17 mouse cellular contexts compared by ENCODE assay signal in the genomic region with DNA sequence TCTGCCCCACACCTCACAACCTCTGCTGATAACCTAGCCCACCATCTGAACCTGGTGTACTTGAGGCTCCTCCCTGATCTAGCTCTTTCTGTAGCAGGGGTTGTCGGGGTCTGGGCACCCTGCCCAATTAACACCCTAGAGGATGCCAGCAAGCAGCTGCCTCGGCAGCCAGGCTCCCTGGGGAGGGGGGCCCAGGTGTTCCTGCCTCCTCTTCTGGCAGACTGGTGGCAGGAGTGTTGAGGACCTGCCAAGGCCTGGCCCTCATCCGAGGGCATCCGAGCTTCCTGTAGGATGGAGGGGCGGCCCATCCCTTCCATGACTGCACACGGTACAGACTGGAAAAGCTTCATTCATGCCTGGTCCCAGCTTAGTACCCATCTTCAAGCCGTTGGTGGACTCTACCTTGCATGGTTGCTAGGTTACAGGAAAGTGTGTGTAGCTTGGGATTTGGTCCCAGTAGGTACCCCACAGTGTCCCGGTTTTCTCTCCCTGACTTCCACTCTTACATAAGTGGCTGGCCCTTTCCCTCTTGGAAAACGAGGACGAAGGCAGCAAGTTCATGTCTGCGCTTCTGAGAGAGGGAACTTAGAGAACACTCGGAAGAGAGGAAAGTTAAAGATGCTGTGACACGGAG. TPM values are rescaled to one million over a fixed set of nuclear protein-coding genes. Genes with fewer than 3 reads are reported as not detected.
DNase-seq lines count a peak whose midpoint lies in the region; ATAC-seq and TF ChIP-seq lines count a peak whose summit lies in the region.
"Had no signal": no experiment of that assay in that cellular context is flagged by ENCODE, and none has a peak within 500 bp of the region (broad histone marks: within the 10 kb centered on the region; RNA-seq: fewer than 3 reads in every experiment).

No protein-coding gene starts in this region.

- H3K9me3 ChIP-seq in forebrain, embryonic 14.5 days (replicated peaks; ENCODE audit: control insufficient read depth, low read length) = no peaks in the 10 kb centered on the region
- no peaks in the 10 kb centered on the region for H3K9me3 ChIP-seq in forebrain, embryonic 10.5 days
- H3K9me3 ChIP-seq in hindbrain, embryonic 13.5 days = no peaks in the 10 kb centered on the region
- no peaks in the 10 kb centered on the region for H3K9me3 ChIP-seq in hindbrain, embryonic 12.5 days (replicated peaks)
- H3K9me3 ChIP-seq in midbrain, postnatal 0 days (ENCODE audit: low read length) = no peaks in the 10 kb centered on the region
- no peaks in the 10 kb centered on the region for H3K9me3 ChIP-seq in midbrain, embryonic 11.5 days (ENCODE audit: control insufficient read depth, low read length)
- no peaks in the 10 kb centered on the region for H3K9me3 ChIP-seq in embryonic facial prominence, embryonic 15.5 days (replicated peaks)
- H3K9me3 ChIP-seq: heart, embryonic 10.5 days had no signal

- no peak overlapping the region for H3K9ac ChIP-seq in forebrain, embryonic 14.5 days (ENCODE audit: low read length)
- no peak overlapping the region for H3K9ac ChIP-seq in hindbrain, embryonic 13.5 days
- no peak overlapping the region for H3K9ac ChIP-seq in hindbrain, embryonic 12.5 days
- H3K9ac ChIP-seq in midbrain, postnatal 0 days (replicated peaks; ENCODE audit: low read length, poor library complexity, severe bottlenecking) = no peak overlapping the region
- no peak overlapping the region for H3K9ac ChIP-seq in midbrain, embryonic 11.5 days (ENCODE audit: low read length)
- no peak overlapping the region for H3K9ac ChIP-seq in embryonic facial prominence, embryonic 15.5 days

- peaks cover 53% of the 10 kb centered on the region for H3K4me1 ChIP-seq in forebrain, embryonic 14.5 days (ENCODE audit: control insufficient read depth, insufficient read depth, low read length)
- peaks cover 35% of the 10 kb centered on the region for H3K4me1 ChIP-seq in forebrain, embryonic 10.5 days
- peaks cover 77% of the 10 kb centered on the region for H3K4me1 ChIP-seq in hindbrain, embryonic 13.5 days (replicated peaks)
- H3K4me1 ChIP-seq in hindbrain, embryonic 12.5 days = peaks cover 47% of the 10 kb centered on the region
- H3K4me1 ChIP-seq in midbrain, postnatal 0 days (ENCODE audit: insufficient read depth, low read length) = peaks cover 8% of the 10 kb centered on the region; the same call in 1 of the 2 replicates
- H3K4me1 ChIP-seq in midbrain, embryonic 11.5 days (ENCODE audit: control insufficient read depth, insufficient read depth, low read length) = peaks cover 14% of the 10 kb centered on the region; the same call in 1 of the 2 replicates
- H3K4me1 ChIP-seq in embryonic facial prominence, embryonic 15.5 days = 0 out of 2 replicates have a peak, but pooled peaks cover 3% of the 10 kb centered on the region

- H3K36me3 ChIP-seq in forebrain, embryonic 14.5 days (ENCODE audit: control insufficient read depth, insufficient read depth, low read length) = no peaks in the 10 kb centered on the region
- H3K36me3 ChIP-seq in forebrain, embryonic 10.5 days (replicated peaks) = no peaks in the 10 kb centered on the region
- no peaks in the 10 kb centered on the region for H3K36me3 ChIP-seq in hindbrain, embryonic 13.5 days
- no peaks in the 10 kb centered on the region for H3K36me3 ChIP-seq in hindbrain, embryonic 12.5 days
- no peaks in the 10 kb centered on the region for H3K36me3 ChIP-seq in midbrain, postnatal 0 days (ENCODE audit: insufficient read depth, low read length)
- H3K36me3 ChIP-seq in midbrain, embryonic 11.5 days (ENCODE audit: control insufficient read depth, insufficient read depth, low read length) = no peaks in the 10 kb centered on the region
- H3K36me3 ChIP-seq in embryonic facial prominence, embryonic 15.5 days = no peaks in the 10 kb centered on the region
- H3K36me3 ChIP-seq: heart, embryonic 10.5 days had no signal

- WGBS in forebrain, embryonic 14.5 days = 63% methylated on average over 13 of the region's 13 CpGs
- WGBS in forebrain, embryonic 10.5 days = 86% methylated on average over 13 of the region's 13 CpGs
- WGBS in hindbrain, embryonic 13.5 days = 67% methylated on average over 13 of the region's 13 CpGs
- WGBS in hindbrain, embryonic 12.5 days = 73% methylated on average over 13 of the region's 13 CpGs
- 71% methylated on average over 13 of the region's 13 CpGs for WGBS in midbrain, postnatal 0 days
- WGBS in midbrain, embryonic 11.5 days = 82% methylated on average over 13 of the region's 13 CpGs
- WGBS in embryonic facial prominence, embryonic 15.5 days = 80% methylated on average over 13 of the region's 13 CpGs

- no peak overlapping the region for H3K27ac ChIP-seq in forebrain, embryonic 14.5 days (ENCODE audit: low read depth, low read length)
- H3K27ac ChIP-seq in forebrain, embryonic 10.5 days = no peak overlapping the region
- H3K27ac ChIP-seq in hindbrain, embryonic 13.5 days = peak overlapping the region; percentile 30; the same call in 1 of the 2 replicates
- H3K27ac ChIP-seq in hindbrain, embryonic 12.5 days = no peak overlapping the region
- H3K27ac ChIP-seq in midbrain, postnatal 0 days (ENCODE audit: low read depth, low read length) = no peak overlapping the region
- H3K27ac ChIP-seq in midbrain, embryonic 11.5 days (ENCODE audit: low read depth, low read length) = no peak overlapping the region
- H3K27ac ChIP-seq in embryonic facial prominence, embryonic 15.5 days (replicated peaks) = no peak overlapping the region
- H3K27ac ChIP-seq: heart, embryonic 10.5 days had no signal

- no peak overlapping the region for H3K4me2 ChIP-seq in forebrain, embryonic 14.5 days (ENCODE audit: low read length)
- H3K4me2 ChIP-seq in hindbrain, embryonic 13.5 days = no peak overlapping the region
- no peak overlapping the region for H3K4me2 ChIP-seq in hindbrain, embryonic 12.5 days (replicated peaks)
- no peak overlapping the region for H3K4me2 ChIP-seq in midbrain, postnatal 0 days (ENCODE audit: low read depth, low read length, poor library complexity, severe bottlenecking)
- H3K4me2 ChIP-seq in midbrain, embryonic 11.5 days = no peak overlapping the region
- no peak overlapping the region for H3K4me2 ChIP-seq in embryonic facial prominence, embryonic 15.5 days (replicated peaks)
- H3K4me2 ChIP-seq: liver, embryonic 11.5 days had no signal

- no peak for TF ChIP-seq CTCF in midbrain, postnatal 0 days (IDR thresholded peaks at IDR 0.05)

- ATAC-seq in forebrain, embryonic 14.5 days = peak; percentile 33
- ATAC-seq in hindbrain, embryonic 13.5 days (ENCODE audit: low FRiP score) = no peak
- no peak for ATAC-seq in hindbrain, embryonic 12.5 days (ENCODE audit: low FRiP score)
- no peak for ATAC-seq in midbrain, postnatal 0 days (ENCODE audit: low FRiP score)
- ATAC-seq in midbrain, embryonic 11.5 days (ENCODE audit: low FRiP score) = no peak
- ATAC-seq in embryonic facial prominence, embryonic 15.5 days (ENCODE audit: insufficient number of reproducible peaks, low FRiP score, low TSS enrichment, low read depth) = peak; percentile 41; the same call in 1 of the 2 replicates
- ATAC-seq: midbrain, embryonic 16.5 days had no signal

- H3K27me3 ChIP-seq in forebrain, embryonic 14.5 days (replicated peaks; ENCODE audit: control insufficient read depth, insufficient read depth, low read length) = no peaks in the 10 kb centered on the region
- H3K27me3 ChIP-seq in forebrain, embryonic 10.5 days (ENCODE audit: poor library complexity, severe bottlenecking) = peaks cover 20% of the 10 kb centered on the region
- H3K27me3 ChIP-seq in hindbrain, embryonic 13.5 days = peaks cover 17% of the 10 kb centered on the region; the same call in 1 of the 2 replicates
- peaks cover 5% of the 10 kb centered on the region for H3K27me3 ChIP-seq in hindbrain, embryonic 12.5 days
- H3K27me3 ChIP-seq in midbrain, postnatal 0 days (ENCODE audit: insufficient read depth, low read length) = no peaks in the 10 kb centered on the region
- no peaks in the 10 kb centered on the region for H3K27me3 ChIP-seq in midbrain, embryonic 11.5 days (ENCODE audit: control insufficient read depth, insufficient read depth, low read length)
- H3K27me3 ChIP-seq in embryonic facial prominence, embryonic 15.5 days = no peaks in the 10 kb centered on the region

- H3K4me3 ChIP-seq in forebrain, embryonic 14.5 days (ENCODE audit: low read depth, low read length) = no peak overlapping the region
- no peak overlapping the region for H3K4me3 ChIP-seq in forebrain, embryonic 10.5 days
- H3K4me3 ChIP-seq in hindbrain, embryonic 13.5 days = no peak overlapping the region
- no peak overlapping the region for H3K4me3 ChIP-seq in hindbrain, embryonic 12.5 days
- H3K4me3 ChIP-seq in midbrain, postnatal 0 days (ENCODE audit: low read depth, low read length) = no peak overlapping the region
- H3K4me3 ChIP-seq in midbrain, embryonic 11.5 days (ENCODE audit: low read depth, low read length) = no peak overlapping the region
- no peak overlapping the region for H3K4me3 ChIP-seq in embryonic facial prominence, embryonic 15.5 days (replicated peaks)
- H3K4me3 ChIP-seq: heart, embryonic 10.5 days had no signal

- peak; percentile 74 for DNase-seq in forebrain, embryonic 14.5 days (ENCODE audit: low spot score)
- no peak for DNase-seq in forebrain, embryonic 10.5 days (ENCODE audit: extremely low spot score, low spot score)
- DNase-seq in midbrain, postnatal 0 days (ENCODE audit: low spot score) = peak; percentile 74
- DNase-seq in midbrain, embryonic 11.5 days (ENCODE audit: low spot score, missing footprints) = no peak
- DNase-seq: adrenal gland, postnatal 36 days; cerebellum, adult 8-10 months; heart, postnatal 14 days; kidney, adult 11 months; lung, adult 18-20 months; lung, postnatal 14 days had no signal

RNA-seq across cellular contexts. Expression of gene Slit1, which starts 57.9 kb away (rescaled TPM):
- 13.5 and 22.5 TPM in 2 replicates for polyA plus RNA-seq in forebrain, embryonic 14.5 days (2014; fragmentation: Nextera tagmentation; extraction: Ambion mirVana)
- polyA plus RNA-seq in forebrain, embryonic 10.5 days (2016; fragmentation: Nextera tagmentation; extraction: Ambion mirVana) = 0.73 and 1.4 TPM in 2 replicates
- 22.3 and 25.6 TPM in 2 replicates for polyA plus RNA-seq in hindbrain, embryonic 13.5 days (2015; fragmentation: Nextera tagmentation; extraction: Ambion mirVana)
- polyA plus RNA-seq in hindbrain, embryonic 12.5 days (2016; fragmentation: Nextera tagmentation; extraction: Ambion mirVana) = 28.9 and 31.9 TPM in 2 replicates
- 72.3 and 74.2 TPM in 2 replicates for total RNA-seq in midbrain, postnatal 0 days (2014; rRNA removed)
- polyA plus RNA-seq in midbrain, postnatal 0 days (2015; fragmentation: Nextera tagmentation; extraction: Ambion mirVana) = 15.4 and 17.0 TPM in 2 replicates
- 8.8 and 10.2 TPM in 2 replicates for polyA plus RNA-seq in midbrain, embryonic 11.5 days (2014; fragmentation: Nextera tagmentation; extraction: Ambion mirVana)
- polyA plus RNA-seq in embryonic facial prominence, embryonic 15.5 days (2015; fragmentation: Nextera tagmentation; extraction: Ambion mirVana) = 0.64 and 1.1 TPM in 2 replicates
- polyA plus RNA-seq: C2C12 had no signal

Comparison
In these comparisons a context has a peak if more than half of its experiments do, and no peak if none do; other contexts are left out.
1. DNase-seq: peak in forebrain, embryonic 14.5 days (single experiment) and midbrain, postnatal 0 days (single experiment); none in forebrain, embryonic 10.5 days (single experiment) and midbrain, embryonic 11.5 days (single experiment).
2. ATAC-seq: peak in forebrain, embryonic 14.5 days (single experiment) and embryonic facial prominence, embryonic 15.5 days (single experiment); none in hindbrain, embryonic 13.5 days (single experiment), hindbrain, embryonic 12.5 days (single experiment), midbrain, postnatal 0 days (single experiment) and midbrain, embryonic 11.5 days (single experiment).